Mouse (Mus musculus) limb, embryonic 14.5 days (tissue): ENCODE measurements at regions not wholly inside any gene's neighbourhood (a gene's known extent, or its start where the extent isn't known, plus 50 kb on each side); places are given as distances from the start of the nearest gene placed in this dataset.
A peak's percentile ranks its signal among the peaks of the same experiment; 100 is the strongest.

Experiments used
- ATAC-seq: fragments of 200-750 bp; cut with Nextera tagmentation; 2 replicates; pipeline ENCODE4 v1.8.0; 2017; ENCODE audit warnings: low read depth, moderate number of reproducible peaks, moderate TSS enrichment; ENCODE audit not compliant: low FRiP score
- DNase-seq: peaks from one replicate; pipeline ENCODE4 v3.0.0-alpha.2; 2015; ENCODE audit warnings: low spot score
- H3K27ac ChIP-seq: fragments of 300-500 bp; sonication (generic); replicated peaks from 2 replicates; pipeline ENCODE4 v1.5.1; 2014; ENCODE audit warnings: low read depth, mild to moderate bottlenecking, low read length, moderate library complexity, mixed read lengths
- H3K27me3 ChIP-seq: fragments of 300-500 bp; sonication (generic); 2 replicates; pipeline ENCODE4 v1.6.1; 2014; ENCODE audit warnings: low read length, mixed read lengths; ENCODE audit not compliant: control insufficient read depth, insufficient read depth
- H3K36me3 ChIP-seq: fragments of 300-500 bp; sonication (generic); 2 replicates; pipeline ENCODE4 v1.6.1; 2014; ENCODE audit warnings: mild to moderate bottlenecking, low read length, moderate library complexity, mixed read lengths; ENCODE audit not compliant: control insufficient read depth, insufficient read depth
- H3K4me1 ChIP-seq: fragments of 300-500 bp; sonication (generic); 2 replicates; pipeline ENCODE4 v1.6.1; 2014; ENCODE audit warnings: antibody characterized with exemption, low read length, mixed read lengths; ENCODE audit not compliant: control insufficient read depth, insufficient read depth
- H3K4me2 ChIP-seq: fragments of 300-500 bp; sonication (generic); replicated peaks from 2 replicates; pipeline ENCODE4 v1.6.1; 2014; ENCODE audit warnings: low read depth, mild to moderate bottlenecking, low read length, moderate library complexity; ENCODE audit not compliant: severe bottlenecking
- H3K4me3 ChIP-seq: fragments of 300-500 bp; sonication (generic); replicated peaks from 2 replicates; pipeline ENCODE4 v1.5.1; 2014; ENCODE audit warnings: low read length
- H3K9ac ChIP-seq: fragments of 300-500 bp; sonication (generic); 2 replicates; pipeline ENCODE4 v1.6.1; 2014; ENCODE audit warnings: mild to moderate bottlenecking, low read depth, low read length, moderate library complexity; ENCODE audit not compliant: severe bottlenecking
- H3K9me3 ChIP-seq: fragments of 300-500 bp; sonication (generic); 2 replicates; pipeline ENCODE4 v1.6.1; 2016; ENCODE audit warnings: low read length; ENCODE audit not compliant: control insufficient read depth
- POLR2A ChIP-seq: fragments of 200-500 bp; IDR thresholded peaks from 2 replicates; pipeline ENCODE4 v1.8.0; 2012; ENCODE audit warnings: inconsistent platforms, mild to moderate bottlenecking, moderate library complexity, borderline replicate concordance; ENCODE audit not compliant: insufficient read depth, insufficient read length; ENCODE audit errors: extremely low read depth
- WGBS: fragments of 180-500 bp; shearing (Covaris S2); extraction: QIAGEN DNeasy Blood & Tissue Kit; methylation state at CpG from one replicate; pipeline ENCODE4 v1.1.7; 2014; 5-methylcytosine and 5-hydroxymethylcytosine counted together

DNA sequence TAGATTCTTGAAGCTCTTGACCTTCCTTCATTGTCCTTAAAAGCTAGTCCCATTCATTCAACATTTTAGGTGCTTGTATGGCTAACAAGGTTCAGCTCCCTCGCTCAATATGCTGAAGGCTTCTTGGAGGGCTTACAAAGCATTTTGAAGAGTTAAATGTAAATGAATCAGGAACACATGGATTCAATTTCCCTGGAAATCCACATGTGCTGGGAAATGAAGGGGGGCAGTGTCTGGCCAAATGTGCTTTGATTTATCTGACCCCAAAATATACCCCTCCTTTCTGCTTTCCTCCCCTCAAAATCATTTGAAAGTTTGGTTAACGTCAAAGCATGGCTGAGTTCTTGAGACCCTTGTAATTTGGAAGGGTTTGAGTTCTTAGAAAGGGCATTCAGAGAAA, 1142.4 kb downstream of the Slc22a22 start:
- H3K36me3 ChIP-seq: no peaks in the 10 kb centered on the region
- H3K4me2 ChIP-seq: no peak overlapping the region
- H3K27ac ChIP-seq: no peak overlapping the region
- no peak for ATAC-seq
- H3K4me3 ChIP-seq: no peak overlapping the region
- peak; percentile 39 for DNase-seq
- no peaks in the 10 kb centered on the region for H3K27me3 ChIP-seq
- H3K9ac ChIP-seq: no peak overlapping the region
- H3K9me3 ChIP-seq: no peaks in the 10 kb centered on the region
- 11% methylated on average over 2 of the region's 2 CpGs for WGBS
- peaks cover 14% of the 10 kb centered on the region for H3K4me1 ChIP-seq
- TF ChIP-seq POLR2A: no peak

DNA sequence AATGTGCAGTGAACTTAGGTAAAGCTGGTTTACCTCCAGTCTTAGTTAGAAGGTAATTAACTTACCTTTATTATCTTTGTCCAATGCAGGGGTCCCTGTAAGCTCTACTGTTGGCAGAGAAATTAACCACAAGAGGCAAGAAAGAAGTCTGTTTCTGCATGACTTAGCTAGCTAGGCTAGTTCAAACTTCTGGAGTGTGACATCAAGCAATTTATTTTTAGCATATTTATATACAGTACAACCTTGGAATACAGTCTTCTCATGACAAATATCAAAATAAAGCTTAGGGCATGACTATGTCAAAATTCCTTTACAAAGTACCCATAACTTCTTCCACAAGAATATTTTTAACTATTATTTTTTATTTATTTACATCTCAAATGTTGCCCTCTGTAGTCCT, 1156.9 kb downstream of the Slc22a22 start:
- Histone ChIP-seq H3K27me3 (no peaks in the 10 kb centered on the region), H3K9me3 (no peaks in the 10 kb centered on the region), H3K36me3 (no peaks in the 10 kb centered on the region), H3K9ac (no peak overlapping the region), H3K27ac (no peak overlapping the region), H3K4me1 (no peaks in the 10 kb centered on the region), H3K4me2 (no peak overlapping the region), H3K4me3 (no peak overlapping the region)
- no peak for ATAC-seq
- no peak for TF ChIP-seq POLR2A
- DNase-seq: no peak

- Histone ChIP-seq H3K9ac (no peak overlapping the region), H3K36me3 (no peaks in the 10 kb centered on the region), H3K4me1 (no peaks in the 10 kb centered on the region), H3K4me3 (no peak overlapping the region), H3K27me3 (no peaks in the 10 kb centered on the region), H3K27ac (no peak overlapping the region), H3K4me2 (no peak overlapping the region), H3K9me3 (no peaks in the 10 kb centered on the region)
- WGBS: 22% methylated on average over 3 of the region's 3 CpGs
- no peak for TF ChIP-seq POLR2A
- ATAC-seq (peak; percentile 67; the same call in 1 of the 2 replicates), DNase-seq (peak; percentile 79)
Measured at GRCm38 (mm10) chr15:56294910-56295438, 1182.5 kb downstream of the Slc22a22 start.

GRCm38 (mm10) chr15:56278622-56279301, 1198.7 kb downstream of the Slc22a22 start:
- H3K27ac ChIP-seq: no peak overlapping the region; the same call in 1 of the 2 replicates
- H3K9me3 ChIP-seq: no peaks in the 10 kb centered on the region
- 17% methylated on average over 7 of the region's 7 CpGs for WGBS
- TF ChIP-seq POLR2A: no peak
- H3K4me2 ChIP-seq: no peak overlapping the region; the same call in 1 of the 2 replicates
- no peak overlapping the region for H3K9ac ChIP-seq
- DNase-seq: peak; percentile 97
- ATAC-seq: peak; percentile 90
- H3K36me3 ChIP-seq: no peaks in the 10 kb centered on the region
- H3K27me3 ChIP-seq: no peaks in the 10 kb centered on the region
- no peak overlapping the region for H3K4me3 ChIP-seq
- H3K4me1 ChIP-seq: peaks cover 14% of the 10 kb centered on the region

DNA sequence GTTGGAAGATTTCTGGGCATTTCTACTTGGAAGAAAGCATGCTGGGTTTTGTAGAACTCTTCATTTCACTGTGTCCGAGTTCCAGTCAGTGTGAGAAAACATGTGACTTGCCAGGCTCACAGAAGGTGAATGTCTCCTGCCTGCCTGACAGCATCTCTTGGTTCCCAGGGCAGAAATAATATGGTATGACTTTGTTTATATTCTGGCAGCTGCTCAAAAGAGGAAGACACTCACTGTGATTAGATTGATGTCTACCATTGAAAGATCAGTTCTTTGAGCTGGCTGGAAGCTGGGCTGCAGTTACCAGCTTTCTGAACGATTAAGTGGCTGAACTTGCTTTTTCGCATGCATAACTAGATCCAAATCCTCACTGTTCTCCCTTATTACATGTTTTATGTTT, 1199.4 kb downstream of the Slc22a22 start:
- no peak overlapping the region for H3K9ac ChIP-seq
- H3K27me3 ChIP-seq: no peaks in the 10 kb centered on the region
- 24% methylated on average over 3 of the region's 3 CpGs for WGBS
- ATAC-seq (no peak), DNase-seq (no peak)
- H3K36me3 ChIP-seq: no peaks in the 10 kb centered on the region
- peaks cover 14% of the 10 kb centered on the region for H3K4me1 ChIP-seq
- peak overlapping the region; percentile 79 for H3K27ac ChIP-seq
- H3K4me3 ChIP-seq: no peak overlapping the region
- no peak for TF ChIP-seq POLR2A
- no peaks in the 10 kb centered on the region for H3K9me3 ChIP-seq
- no peak overlapping the region for H3K4me2 ChIP-seq
